Mouse (Mus musculus): ENCODE measurements around the gene Smim1.
A peak's percentile ranks its signal among the peaks of the same experiment; 100 is the strongest.

The Smim1 gene

GRCm38 (mm10) chr4:154025641-154026440 is at the start of gene Smim1:
Smim1 (minus strand) TSS chr4:154026230.
- DNase-seq (ENCODE audit: low read depth, low spot score) = no peak

- DNase-seq (ENCODE audit: low read depth, low spot score) = no peak
Observed at GRCm38 (mm10) chr4:154071941-154072340, 45.9 kb upstream of the Smim1 start.

GRCm38 (mm10) chr4:154071521-154071920 is 45.5 kb upstream of the Smim1 start:
- no peak for DNase-seq (ENCODE audit: low read depth, low spot score)

GRCm38 (mm10) chr4:154070896-154071295 is 44.9 kb upstream of the Smim1 start:
- no peak for DNase-seq (ENCODE audit: low read depth, low spot score)

- peak; percentile 32 for DNase-seq (ENCODE audit: low read depth, low spot score)
Observed at GRCm38 (mm10) chr4:154064827-154065773, 39.1 kb upstream of the Smim1 start.

GRCm38 (mm10) chr4:154057696-154058095 is 31.7 kb upstream of the Smim1 start:
- no peak for DNase-seq (ENCODE audit: low read depth, low spot score)

- DNase-seq (ENCODE audit: low read depth, low spot score) = no peak
Observed at GRCm38 (mm10) chr4:154056661-154057060, 30.6 kb upstream of the Smim1 start.

- no peak for DNase-seq (ENCODE audit: low read depth, low spot score)
Observed at GRCm38 (mm10) chr4:154056046-154056445, 30.0 kb upstream of the Smim1 start.

GRCm38 (mm10) chr4:154055482-154055881 is 29.5 kb upstream of the Smim1 start:
- no peak for DNase-seq (ENCODE audit: low read depth, low spot score)

GRCm38 (mm10) chr4:154053065-154053464 is 27.0 kb upstream of the Smim1 start:
- DNase-seq (ENCODE audit: low read depth, low spot score) = no peak

GRCm38 (mm10) chr4:154051401-154051800 is 25.4 kb upstream of the Smim1 start:
- DNase-seq (ENCODE audit: low read depth, low spot score) = no peak

GRCm38 (mm10) chr4:154045837-154046236 is 19.8 kb upstream of the Smim1 start:
- no peak for DNase-seq (ENCODE audit: low read depth, low spot score)

GRCm38 (mm10) chr4:154042577-154042976 is 16.5 kb upstream of the Smim1 start, which contains the start of gene Ccdc27:
Ccdc27 (minus strand) TSS chr4:154042677.
- no peak for DNase-seq (ENCODE audit: low read depth, low spot score)

- DNase-seq (ENCODE audit: low read depth, low spot score) = no peak
Observed at GRCm38 (mm10) chr4:154037123-154037522, 11.1 kb upstream of the Smim1 start.

- no peak for DNase-seq (ENCODE audit: low read depth, low spot score)
Observed at GRCm38 (mm10) chr4:154028646-154029045, 2.6 kb upstream of the Smim1 start.

GRCm38 (mm10) chr4:154028066-154028465 is 2.0 kb upstream of the Smim1 start:
- no peak for DNase-seq (ENCODE audit: low read depth, low spot score)

GRCm38 (mm10) chr4:154026441-154026761 is 371 bp upstream of the Smim1 start:
- no peak for DNase-seq (ENCODE audit: low read depth, low spot score)

GRCm38 (mm10) chr4:154024729-154025521 is 1.1 kb downstream of the Smim1 start:
- no peak for DNase-seq (ENCODE audit: low read depth, low spot score)

GRCm38 (mm10) chr4:154023754-154024601 is 2.1 kb downstream of the Smim1 start:
- DNase-seq (ENCODE audit: low read depth, low spot score) = no peak

- DNase-seq (ENCODE audit: low read depth, low spot score) = no peak
Observed at GRCm38 (mm10) chr4:154022844-154023243, 3.2 kb downstream of the Smim1 start.

- DNase-seq (ENCODE audit: low read depth, low spot score) = no peak
Observed at GRCm38 (mm10) chr4:154022407-154022806, 3.6 kb downstream of the Smim1 start.
